Mouse (Mus musculus) activated CD4-positive, CD25-positive, alpha-beta regulatory T cell (primary cell): ENCODE results near the gene Slc16a13. TPM values are rescaled to one million over a fixed set of nuclear protein-coding genes. Genes with fewer than 3 reads are reported as not detected.

Source experiments
- polyA plus RNA-seq, 2 experiments: library from polyadenylated mRNA; unstranded; fragments of 100-300 nt; shearing (Covaris generic); gene quantifications; one replicate each; pipeline ENCODE4 v1.2.1; 2017

Slc16a13 gene
- polyA plus RNA-seq: 1 to 10 TPM; 2.8 to 3.6 TPM

GRCm38 (mm10) chr11:70220731-70221602 lies at the start of gene Slc16a13:
TSS of gene Slc16a13 (minus strand) at chr11:70221064.

GRCm38 (mm10) chr11:70254931-70255531 lies 34.2 kb upstream of the Slc16a13 start, which contains the start of gene Alox12:
TSS of gene Alox12 (minus strand) at chr11:70255353.

DNA sequence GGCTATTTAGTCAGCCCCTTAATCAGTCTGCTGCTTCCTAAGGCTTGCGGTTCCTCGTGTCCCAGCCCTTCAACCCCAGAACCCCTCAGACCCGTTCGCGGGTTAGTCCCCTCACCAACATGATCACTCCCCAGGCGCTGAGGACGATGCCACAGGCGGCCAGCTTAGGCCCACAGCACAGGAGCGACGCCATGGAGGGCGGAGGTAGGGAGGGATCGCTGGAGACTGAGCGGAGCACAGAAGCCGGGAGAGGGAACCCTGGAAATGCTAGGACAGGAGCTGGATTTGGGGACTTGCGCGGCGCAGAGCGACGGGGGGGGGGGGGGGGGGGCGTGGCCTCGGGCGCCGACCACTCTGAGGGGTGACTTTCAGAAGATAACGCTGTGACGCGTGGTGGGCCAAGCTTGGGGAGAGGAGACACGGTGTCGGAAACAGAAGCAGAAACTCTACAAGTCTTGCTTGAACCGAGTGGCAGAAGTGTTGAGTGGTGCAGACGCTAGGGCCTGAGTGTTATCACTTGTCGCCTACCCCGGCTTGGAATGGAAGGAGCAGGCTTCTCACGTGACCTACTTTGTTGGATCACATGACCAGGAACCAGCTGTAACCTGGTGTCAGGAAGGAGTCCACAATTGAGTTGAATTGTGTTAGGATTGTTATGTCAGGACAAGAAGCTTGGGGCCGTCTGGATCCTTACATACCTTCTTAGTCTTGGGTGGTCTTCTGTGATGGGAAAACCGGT lies 18.8 kb upstream of the Slc16a13 start, which contains the start of the genes Gm21988 and Rnasek:
Gene Gm21988 (minus strand): TSS at position 290 of the 739 bp plus-strand sequence.
Gene Rnasek (minus strand): TSS at position 302 of the 739 bp plus-strand sequence.

DNA sequence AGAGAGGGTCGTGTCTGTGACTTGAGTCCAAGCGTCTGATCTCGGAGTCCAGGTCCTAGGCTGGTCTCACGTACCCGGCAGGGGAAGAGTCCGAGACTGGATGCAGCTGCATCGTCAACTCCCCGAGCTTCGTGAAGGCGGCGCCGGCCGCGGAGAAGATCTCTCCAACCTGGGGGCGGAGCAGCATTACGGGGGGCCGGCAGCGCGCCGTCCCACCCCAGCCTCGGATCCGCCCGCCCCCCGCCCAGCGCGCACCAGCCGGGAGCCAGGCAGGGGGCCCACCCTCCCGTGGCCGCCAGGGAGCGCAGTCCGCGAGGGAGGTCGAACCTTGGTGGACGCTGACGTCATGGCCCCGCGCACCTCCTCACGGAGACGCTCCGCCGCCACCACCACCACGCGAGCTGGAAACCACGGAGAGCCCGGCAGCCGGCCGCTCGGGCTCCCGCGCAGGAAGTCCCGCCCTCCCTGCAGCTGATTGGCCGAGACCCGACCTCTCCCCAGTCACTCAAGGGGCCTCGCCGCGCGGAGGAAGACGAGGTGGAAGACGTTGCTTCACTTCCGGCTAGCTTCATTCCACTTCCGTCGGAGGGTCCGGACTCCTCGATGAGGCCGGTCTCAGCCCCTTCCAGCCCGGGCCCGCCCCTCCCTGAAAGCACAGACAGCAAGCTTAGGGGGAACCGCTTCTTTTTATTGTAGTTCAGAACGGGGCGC lies 16.7 kb upstream of the Slc16a13 start, which contains the start of gene 0610010K14Rik:
Gene 0610010K14Rik (minus strand): TSS at position 458 of the 711 bp plus-strand sequence.

DNA sequence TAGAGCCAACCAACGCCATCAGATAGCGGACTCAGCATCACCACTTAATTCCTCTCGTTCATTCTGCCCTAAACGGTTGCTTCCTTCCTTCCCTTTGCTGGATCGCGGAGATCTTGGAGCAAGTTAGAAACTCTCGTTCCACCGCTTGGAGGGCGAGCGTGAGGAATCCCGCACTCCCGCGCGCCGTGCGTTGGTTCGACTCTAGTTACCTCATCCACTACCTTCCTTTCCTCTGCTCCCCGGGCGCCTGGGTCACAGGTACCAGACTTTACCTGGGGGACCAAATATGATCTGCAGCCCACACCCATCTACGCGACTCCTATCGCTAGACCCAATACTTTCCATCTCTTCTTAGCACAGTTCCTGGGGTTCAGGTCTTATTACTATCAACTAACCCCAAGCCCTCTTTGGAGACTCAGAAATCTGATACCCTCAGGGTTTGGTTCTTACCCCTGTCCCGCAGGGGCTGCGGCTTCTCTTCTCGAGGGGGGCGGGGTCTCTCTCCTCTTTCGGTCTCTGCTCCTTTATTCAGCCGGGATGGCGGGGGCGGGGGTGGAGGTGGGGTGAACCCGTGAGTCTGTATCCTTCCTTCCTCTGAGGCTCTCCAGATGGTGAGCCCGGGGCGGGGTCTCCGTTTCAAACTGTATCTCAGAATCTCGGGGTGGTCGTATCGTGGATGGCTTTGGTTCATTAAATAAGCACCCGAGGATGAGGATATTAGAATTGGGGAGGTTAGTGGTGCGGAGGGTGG lies 8.6 kb upstream of the Slc16a13 start, which contains the start of gene Bcl6b:
Gene Bcl6b (minus strand): TSS at position 539 of the 751 bp plus-strand sequence.

GRCm38 (mm10) chr11:70212423-70212822 lies 8.4 kb downstream of the Slc16a13 start, which contains the start of gene Slc16a11:
TSS of gene Slc16a11 (plus strand) at chr11:70212752.

Other genes with a start within 250 kb of the Slc16a13 start
- gene Ctdnep1, start 239.9 kb downstream of the Slc16a13 start, polyA plus RNA-seq: 100 to 1,000 TPM in 1 of 2 experiments, 10 to 100 TPM in 1; 88.2 to 126 TPM
- gene Elp5, start 238.5 kb downstream of the Slc16a13 start, polyA plus RNA-seq: 100 to 1,000 TPM in 1 of 2 experiments, 10 to 100 TPM in 1; 57.5 to 119 TPM
- 100 to 1,000 TPM; 433 to 450 TPM for gene Gabarap, start 229.9 kb downstream of the Slc16a13 start, polyA plus RNA-seq
- gene Phf23, start 225.3 kb downstream of the Slc16a13 start, polyA plus RNA-seq: 10 to 100 TPM; 80.2 to 94.0 TPM
- 10 to 100 TPM; 14.2 to 22.1 TPM for gene Dvl2, start 220.5 kb downstream of the Slc16a13 start, polyA plus RNA-seq
- gene Acadvl, start 205.7 kb downstream of the Slc16a13 start, polyA plus RNA-seq: 100 to 1,000 TPM; 104 to 130 TPM
- 1 to 10 TPM; 5.6 to 5.7 TPM for gene Dlg4, start 204.1 kb downstream of the Slc16a13 start, polyA plus RNA-seq
- not detected for gene Asgr1, start 167.0 kb downstream of the Slc16a13 start, polyA plus RNA-seq
- not detected for gene Asgr2, start 128.4 kb downstream of the Slc16a13 start, polyA plus RNA-seq
- under 1 TPM; 0.32 to 0.76 TPM for gene Mgl2, start 90.7 kb downstream of the Slc16a13 start, polyA plus RNA-seq
- gene Clec10a, start 64.9 kb downstream of the Slc16a13 start, polyA plus RNA-seq: 1 to 10 TPM in 1 of 2 experiments, not detected in 1; 5.3 TPM
- gene Slc16a11, start 8.3 kb downstream of the Slc16a13 start, polyA plus RNA-seq: under 1 TPM; 0.21 to 0.60 TPM
- gene Bcl6b, start 8.7 kb upstream of the Slc16a13 start, polyA plus RNA-seq: not detected
- 100 to 1,000 TPM; 171 to 200 TPM for gene 0610010K14Rik, start 16.9 kb upstream of the Slc16a13 start, polyA plus RNA-seq
- gene Gm21988, start 18.8 kb upstream of the Slc16a13 start, polyA plus RNA-seq: 1 to 10 TPM; 5.1 to 5.8 TPM
- 100 to 1,000 TPM; 279 to 287 TPM for gene Rnasek, start 18.8 kb upstream of the Slc16a13 start, polyA plus RNA-seq
- gene Alox12, start 34.3 kb upstream of the Slc16a13 start, polyA plus RNA-seq: not detected
- under 1 TPM in 1 of 2 experiments, not detected in 1; 0.26 TPM for gene Alox12e, start 101.6 kb upstream of the Slc16a13 start, polyA plus RNA-seq
- gene Alox15, start 131.0 kb upstream of the Slc16a13 start, polyA plus RNA-seq: 1 to 10 TPM in 1 of 2 experiments, under 1 TPM in 1; 0.67 to 2.4 TPM
- 10 to 100 TPM in 1 of 2 experiments, 1 to 10 TPM in 1; 8.7 to 12.7 TPM for gene Pelp1, start 189.0 kb upstream of the Slc16a13 start, polyA plus RNA-seq
- 100 to 1,000 TPM; 315 to 338 TPM for gene Arrb2, start 211.6 kb upstream of the Slc16a13 start, polyA plus RNA-seq
- 10 to 100 TPM; 74.9 to 86.6 TPM for gene Med11, start 230.9 kb upstream of the Slc16a13 start, polyA plus RNA-seq
- not detected for gene Zmynd15, start 238.4 kb upstream of the Slc16a13 start, polyA plus RNA-seq
- gene Cxcl16, start 238.9 kb upstream of the Slc16a13 start, polyA plus RNA-seq: 1 to 10 TPM in 1 of 2 experiments, under 1 TPM in 1; 0.62 to 3.5 TPM